Comparison of ENCODE assay signal across 15 mouse cellular contexts in the genomic region with DNA sequence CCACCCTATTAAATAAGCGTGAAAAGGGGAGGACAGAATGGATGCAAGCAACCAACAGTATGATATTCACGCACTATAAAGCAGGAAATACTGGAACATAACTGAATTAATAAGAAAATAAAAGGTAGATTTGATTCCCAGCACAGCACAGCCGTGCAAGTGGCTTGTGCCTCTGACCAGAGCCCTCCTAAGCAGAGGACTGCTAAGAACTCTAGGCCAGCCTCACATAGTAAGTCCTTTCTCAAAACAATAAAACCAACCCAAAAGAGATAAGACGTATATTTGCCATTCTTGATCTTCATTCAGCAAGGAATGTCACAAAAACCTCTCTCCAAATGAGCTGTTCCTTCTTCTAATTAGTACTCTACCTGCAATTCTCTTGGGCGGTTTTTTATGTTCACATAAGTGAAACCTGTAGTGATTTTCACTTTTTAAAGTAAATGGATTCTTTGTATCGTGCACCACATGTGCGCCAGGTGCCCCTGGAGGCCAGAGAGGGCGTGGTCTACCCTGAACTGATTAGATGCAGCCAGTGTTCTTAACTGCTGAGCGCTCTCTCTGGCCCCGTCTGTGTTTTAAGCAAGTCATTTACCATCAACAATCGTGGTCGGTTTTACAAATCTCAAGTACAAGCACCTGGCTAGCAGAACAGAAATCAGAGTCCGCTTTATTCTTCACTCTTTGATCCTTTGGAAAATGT.
DNase-seq lines count a peak whose midpoint lies in the region; ATAC-seq lines count a peak whose summit lies in the region.
"Had no signal": no experiment of that assay in that cellular context is flagged by ENCODE, and none has a peak within 500 bp of the region (broad histone marks: within the 10 kb centered on the region; RNA-seq: fewer than 3 reads in every experiment).

No protein-coding gene starts in this region.

- no peak for ATAC-seq in limb, embryonic 12.5 days (ENCODE audit: insufficient number of reproducible peaks, insufficient read depth, low FRiP score, low TSS enrichment, low read depth)
- ATAC-seq in stomach, embryonic 14.5 days (ENCODE audit: insufficient number of reproducible peaks, insufficient read depth, low FRiP score, low read depth) = peak; percentile 58; the same call in 1 of the 2 replicates
- ATAC-seq in forebrain, embryonic 16.5 days = no peak
- ATAC-seq: forebrain, embryonic 14.5 days had no signal

- H3K4me3 ChIP-seq in heart, embryonic 10.5 days = no peak overlapping the region
- H3K4me3 ChIP-seq in embryonic facial prominence, embryonic 10.5 days = no peak overlapping the region
- no peak overlapping the region for H3K4me3 ChIP-seq in limb, embryonic 12.5 days (replicated peaks)
- H3K4me3 ChIP-seq in stomach, embryonic 14.5 days (ENCODE audit: low read depth, low read length) = no peak overlapping the region
- H3K4me3 ChIP-seq in forebrain, embryonic 16.5 days (replicated peaks; ENCODE audit: low read length) = no peak overlapping the region
- H3K4me3 ChIP-seq: hindbrain, embryonic 15.5 days; midbrain, embryonic 12.5 days; neural tube, embryonic 15.5 days had no signal

- H3K27ac ChIP-seq in heart, embryonic 10.5 days = no peak overlapping the region
- no peak overlapping the region for H3K27ac ChIP-seq in embryonic facial prominence, embryonic 10.5 days (replicated peaks)
- H3K27ac ChIP-seq in limb, embryonic 12.5 days = peak overlapping the region; percentile 54; the same call in 1 of the 2 replicates
- H3K27ac ChIP-seq in stomach, embryonic 14.5 days (ENCODE audit: low read length) = no peak overlapping the region
- H3K27ac ChIP-seq in forebrain, embryonic 16.5 days (ENCODE audit: low read length) = no peak overlapping the region
- H3K27ac ChIP-seq: hindbrain, embryonic 15.5 days; midbrain, embryonic 12.5 days; neural tube, embryonic 15.5 days had no signal

- peak; percentile 79 for DNase-seq in heart, embryonic 10.5 days (ENCODE audit: low spot score)
- no peak for DNase-seq in heart, postnatal 25 days (ENCODE audit: low spot score)
- peak; percentile 52 for DNase-seq in embryonic facial prominence, embryonic 10.5 days (ENCODE audit: low spot score)
- DNase-seq in spleen, adult 18-20 months = no peak
- DNase-seq in cerebellum, adult 8-10 months = no peak
- DNase-seq: cerebellum, postnatal 10 days; right cerebral cortex, postnatal 4 days; thymus, postnatal 25 days had no signal

- H3K4me1 ChIP-seq in heart, embryonic 10.5 days = peaks cover 33% of the 10 kb centered on the region
- H3K4me1 ChIP-seq in embryonic facial prominence, embryonic 10.5 days = peaks cover 52% of the 10 kb centered on the region
- peaks cover 53% of the 10 kb centered on the region for H3K4me1 ChIP-seq in limb, embryonic 12.5 days (replicated peaks)
- H3K4me1 ChIP-seq in stomach, embryonic 14.5 days (ENCODE audit: control insufficient read depth, insufficient read depth, low read length) = peaks cover 25% of the 10 kb centered on the region
- H3K4me1 ChIP-seq in forebrain, embryonic 16.5 days (replicated peaks; ENCODE audit: control insufficient read depth, insufficient read depth, low read length) = peaks cover 35% of the 10 kb centered on the region

- no peak overlapping the region for H3K4me2 ChIP-seq in limb, embryonic 12.5 days
- no peak overlapping the region for H3K4me2 ChIP-seq in stomach, embryonic 14.5 days (replicated peaks; ENCODE audit: low read depth, low read length)
- no peak overlapping the region for H3K4me2 ChIP-seq in forebrain, embryonic 16.5 days (ENCODE audit: low read length)
- H3K4me2 ChIP-seq: hindbrain, embryonic 15.5 days; midbrain, embryonic 12.5 days; neural tube, embryonic 15.5 days had no signal

- intact Hi-C loops in heart, postnatal 25 days (cut with DNase I) = no loop called here

- no peaks in the 10 kb centered on the region for H3K27me3 ChIP-seq in heart, embryonic 10.5 days (ENCODE audit: insufficient read depth, poor library complexity, severe bottlenecking)
- no peaks in the 10 kb centered on the region for H3K27me3 ChIP-seq in embryonic facial prominence, embryonic 10.5 days (replicated peaks; ENCODE audit: low read depth, poor library complexity, severe bottlenecking)
- H3K27me3 ChIP-seq in limb, embryonic 12.5 days = no peaks in the 10 kb centered on the region
- no peaks in the 10 kb centered on the region for H3K27me3 ChIP-seq in stomach, embryonic 14.5 days (ENCODE audit: control insufficient read depth, insufficient read depth, low read length)
- H3K27me3 ChIP-seq in forebrain, embryonic 16.5 days (replicated peaks; ENCODE audit: control insufficient read depth, insufficient read depth, low read length) = no peaks in the 10 kb centered on the region
- H3K27me3 ChIP-seq: hindbrain, embryonic 15.5 days; midbrain, embryonic 12.5 days; neural tube, embryonic 15.5 days had no signal

- H3K9me3 ChIP-seq in heart, embryonic 10.5 days = no peaks in the 10 kb centered on the region
- no peaks in the 10 kb centered on the region for H3K9me3 ChIP-seq in embryonic facial prominence, embryonic 10.5 days
- no peaks in the 10 kb centered on the region for H3K9me3 ChIP-seq in limb, embryonic 12.5 days
- H3K9me3 ChIP-seq in stomach, embryonic 14.5 days (ENCODE audit: control insufficient read depth, low read depth, low read length) = no peaks in the 10 kb centered on the region
- H3K9me3 ChIP-seq in forebrain, embryonic 16.5 days (ENCODE audit: control insufficient read depth, low read length) = no peaks in the 10 kb centered on the region
- H3K9me3 ChIP-seq: hindbrain, embryonic 15.5 days; midbrain, embryonic 12.5 days; neural tube, embryonic 15.5 days had no signal

- 58% methylated on average over 13 of the region's 13 CpGs for WGBS in heart, embryonic 10.5 days
- 50% methylated on average over 13 of the region's 13 CpGs for WGBS in embryonic facial prominence, embryonic 10.5 days
- 36% methylated on average over 13 of the region's 13 CpGs for WGBS in limb, embryonic 12.5 days
- WGBS in stomach, embryonic 14.5 days = 55% methylated on average over 13 of the region's 13 CpGs
- 49% methylated on average over 13 of the region's 13 CpGs for WGBS in forebrain, embryonic 16.5 days

- H3K36me3 ChIP-seq in heart, embryonic 10.5 days = 0 out of 2 replicates have a peak, but pooled peaks cover 9% of the 10 kb centered on the region
- peaks cover 24% of the 10 kb centered on the region for H3K36me3 ChIP-seq in embryonic facial prominence, embryonic 10.5 days (replicated peaks)
- peaks cover 16% of the 10 kb centered on the region for H3K36me3 ChIP-seq in limb, embryonic 12.5 days
- no peaks in the 10 kb centered on the region for H3K36me3 ChIP-seq in stomach, embryonic 14.5 days (ENCODE audit: control insufficient read depth, insufficient read depth, low read length)
- H3K36me3 ChIP-seq in forebrain, embryonic 16.5 days (ENCODE audit: control insufficient read depth, insufficient read depth) = no peaks in the 10 kb centered on the region
- H3K36me3 ChIP-seq: hindbrain, embryonic 15.5 days; neural tube, embryonic 15.5 days had no signal

- no peak overlapping the region for H3K9ac ChIP-seq in limb, embryonic 12.5 days (replicated peaks)
- H3K9ac ChIP-seq in stomach, embryonic 14.5 days (replicated peaks; ENCODE audit: low read depth, low read length) = no peak overlapping the region
- no peak overlapping the region for H3K9ac ChIP-seq in forebrain, embryonic 16.5 days (replicated peaks; ENCODE audit: low read depth, low read length)
- H3K9ac ChIP-seq: hindbrain, embryonic 15.5 days; midbrain, embryonic 12.5 days; neural tube, embryonic 15.5 days had no signal

Comparison
In these comparisons a context has a peak if more than half of its experiments do, and no peak if none do; other contexts are left out.
1. DNase-seq: peak in heart, embryonic 10.5 days (single experiment) and embryonic facial prominence, embryonic 10.5 days (single experiment); none in heart, postnatal 25 days (single experiment), spleen, adult 18-20 months (0 of 2) and cerebellum, adult 8-10 months (single experiment).